Mouse (Mus musculus) CD4-positive helper T cell, adult 2 months (primary cell): Measurements from ENCODE around the gene Lama2.
A peak's percentile ranks its signal among the peaks of the same experiment; 100 is the strongest.
"Not testable (repeated sequence)": the region's sequence is repeated elsewhere in the genome, so short reads cannot be mapped to it uniquely, and the experiment has no call there.

Experiments
- DNase-seq: peaks from one replicate; pipeline ENCODE4 v3.0.0-alpha.2; 2012; ENCODE audit warnings: low read depth, missing footprints, low spot score

Lama2 gene

GRCm38 (mm10) chr10:27012804-27013365, 606.7 kb downstream of the Lama2 start:
- no peak for DNase-seq

- DNase-seq, result no peak
Observed at GRCm38 (mm10) chr10:27007364-27007763, 612.2 kb downstream of the Lama2 start.

GRCm38 (mm10) chr10:27005716-27006115, 613.8 kb downstream of the Lama2 start:
- no peak for DNase-seq

- DNase-seq, result no peak
Observed at GRCm38 (mm10) chr10:27001554-27002178, 617.9 kb downstream of the Lama2 start.

GRCm38 (mm10) chr10:26996684-26997083, 622.9 kb downstream of the Lama2 start:
- no peak for DNase-seq

- DNase-seq, result peak; percentile 22
Observed at GRCm38 (mm10) chr10:26995987-26996386, 623.6 kb downstream of the Lama2 start.

- peak; percentile 44 for DNase-seq
Observed at GRCm38 (mm10) chr10:26995182-26995975, 624.2 kb downstream of the Lama2 start.

GRCm38 (mm10) chr10:26993971-26994761, 625.4 kb downstream of the Lama2 start:
- DNase-seq, result no peak

- no peak for DNase-seq
Observed at GRCm38 (mm10) chr10:26985451-26985850, 634.1 kb downstream of the Lama2 start.

GRCm38 (mm10) chr10:26984082-26984481, 635.5 kb downstream of the Lama2 start:
- DNase-seq, result not testable (repeated sequence)

GRCm38 (mm10) chr10:26983583-26983982, 636.0 kb downstream of the Lama2 start:
- DNase-seq, result no peak

- no peak for DNase-seq
Observed at GRCm38 (mm10) chr10:26982621-26983020, 636.9 kb downstream of the Lama2 start.

- no peak for DNase-seq
Observed at GRCm38 (mm10) chr10:26975372-26975771, 644.2 kb downstream of the Lama2 start.

GRCm38 (mm10) chr10:26974224-26974623, 645.3 kb downstream of the Lama2 start:
- DNase-seq, result no peak

- no peak for DNase-seq
Observed at GRCm38 (mm10) chr10:26973575-26973974, 646.0 kb downstream of the Lama2 start.

GRCm38 (mm10) chr10:26958513-26958912, 661.0 kb downstream of the Lama2 start:
- no peak for DNase-seq

GRCm38 (mm10) chr10:26950448-26950847, 669.1 kb downstream of the Lama2 start:
- no peak for DNase-seq

- no peak for DNase-seq
Observed at GRCm38 (mm10) chr10:26949667-26950066, 669.9 kb downstream of the Lama2 start.

GRCm38 (mm10) chr10:26948331-26948730, 671.2 kb downstream of the Lama2 start:
- DNase-seq, result no peak

GRCm38 (mm10) chr10:26939549-26939948, 680.0 kb downstream of the Lama2 start:
- DNase-seq, result no peak

- not testable (repeated sequence) for DNase-seq
Observed at GRCm38 (mm10) chr10:26938464-26938863, 681.1 kb downstream of the Lama2 start.

GRCm38 (mm10) chr10:26936056-26936455, 683.5 kb downstream of the Lama2 start:
- DNase-seq, result not testable (repeated sequence)
